Mouse (Mus musculus) gastrocnemius, postnatal 25 days (tissue): ENCODE measurements around the gene Pcnx2. TPM values are rescaled to one million over a fixed set of nuclear protein-coding genes. Genes with fewer than 3 reads are reported as not detected.

Experiments used
- DNase-seq: peaks from one replicate; pipeline ENCODE4 v3.0.0; 2022
- total RNA-seq, 2 experiments: library from RNA; stranded (reverse); gene quantifications; 1 replicate in 1 of 2; 2 replicates in 1 of 2; pipeline ENCODE4 v1.2.3; 2021

Pcnx2 gene
- total RNA-seq, 2 experiments from 2014 or later = 0.29 to 0.41 TPM

DNA sequence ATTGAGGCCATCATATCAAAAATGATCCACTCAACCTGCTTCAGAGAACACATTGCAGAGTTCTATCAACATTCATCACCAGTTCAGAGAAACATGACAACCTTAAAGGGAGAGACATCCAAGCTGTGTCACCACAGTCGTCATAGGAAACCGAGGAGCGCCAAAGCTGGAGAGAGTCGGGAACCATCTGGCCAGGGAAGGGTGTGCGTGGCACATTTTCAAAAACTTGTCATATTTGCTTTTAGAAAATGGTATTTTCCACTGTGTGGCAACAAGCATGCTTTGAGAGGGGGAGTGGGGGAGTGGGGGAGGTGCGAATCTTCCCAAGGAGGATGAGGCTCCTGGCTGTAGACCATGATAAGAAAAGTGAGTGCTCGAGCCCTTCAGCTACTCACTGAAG lies 78.3 kb downstream of the Pcnx2 start:
- no peak for DNase-seq

DNA sequence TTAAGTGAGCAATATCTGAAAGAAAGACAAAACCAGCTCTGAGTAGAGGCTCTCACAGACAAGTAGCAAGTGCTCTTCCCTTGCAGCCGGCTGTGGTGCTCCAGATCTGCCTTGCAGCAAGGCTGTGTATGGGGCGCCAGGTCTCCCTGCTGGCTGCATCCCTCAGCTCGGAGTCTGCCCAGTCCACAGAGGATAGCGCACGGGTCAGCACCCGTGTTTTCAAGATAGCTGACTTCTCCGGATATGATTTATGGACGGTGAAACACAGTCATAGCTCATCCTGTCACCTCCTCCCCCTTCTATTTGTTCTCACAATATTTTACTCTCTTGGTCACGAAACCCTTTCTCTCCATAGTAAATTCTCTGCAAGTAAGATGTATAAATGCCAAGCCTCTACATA lies 79.3 kb downstream of the Pcnx2 start:
- no peak for DNase-seq

DNA sequence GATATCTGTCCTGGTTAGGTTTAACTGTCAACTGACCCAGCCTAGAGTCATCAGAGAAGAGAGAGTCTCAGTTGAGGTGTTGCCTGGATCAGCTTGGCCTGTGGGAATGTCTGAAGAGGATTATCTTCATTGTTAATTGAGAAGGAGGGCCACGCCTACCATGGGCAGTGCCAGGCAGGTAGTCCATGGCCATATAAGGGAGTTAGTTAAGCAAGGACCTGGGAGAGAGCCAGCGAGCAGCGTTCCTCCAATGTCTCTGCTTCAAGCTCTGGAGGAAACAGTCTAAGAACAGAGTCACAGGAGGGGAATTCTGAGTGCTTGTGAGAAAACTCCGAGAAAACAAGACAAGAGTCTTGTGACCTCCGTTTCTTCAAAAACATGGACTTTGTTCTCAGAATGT lies 81.4 kb downstream of the Pcnx2 start:
- no peak for DNase-seq

DNA sequence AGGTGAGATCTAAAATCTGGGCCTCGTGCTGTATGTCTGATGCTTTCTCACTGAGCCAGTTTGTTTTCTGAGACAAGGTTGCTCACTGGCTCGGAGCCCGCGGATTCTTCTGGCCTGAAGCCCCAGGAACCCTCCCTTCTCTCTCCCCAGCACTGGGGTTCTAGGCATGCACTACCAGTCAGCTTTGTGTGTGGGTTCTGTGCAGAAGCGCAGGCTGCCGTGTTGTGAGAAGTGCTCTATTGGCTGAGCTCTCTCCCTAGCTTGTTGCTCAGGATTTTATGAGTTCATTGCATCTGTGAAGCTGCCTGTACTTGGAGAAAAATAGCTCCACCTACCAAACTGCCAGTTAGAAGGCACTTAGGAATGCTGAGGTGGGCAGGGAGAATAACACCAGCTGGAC lies 89.3 kb downstream of the Pcnx2 start:
- no peak for DNase-seq

DNA sequence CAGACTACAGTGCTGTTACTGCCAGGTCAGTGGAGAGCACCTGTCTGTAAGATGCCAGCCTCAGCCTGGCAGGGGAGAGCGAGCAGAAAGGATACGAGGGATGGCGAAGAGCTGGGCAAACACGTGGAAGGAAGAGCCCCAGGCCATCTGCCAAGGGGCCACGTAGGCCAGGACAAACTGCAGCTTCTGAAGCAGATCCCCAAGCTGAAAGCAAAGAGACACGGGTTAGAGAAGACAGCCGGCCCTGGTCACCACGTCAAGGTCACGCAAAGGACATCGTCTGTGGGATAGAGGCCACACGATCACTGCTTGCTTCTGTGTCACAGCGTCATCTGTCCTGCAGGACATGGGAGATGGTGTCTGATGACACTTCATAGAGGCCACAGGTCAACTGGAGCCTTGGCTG lies 90.2 kb downstream of the Pcnx2 start:
- DNase-seq = peak; percentile 44

DNA sequence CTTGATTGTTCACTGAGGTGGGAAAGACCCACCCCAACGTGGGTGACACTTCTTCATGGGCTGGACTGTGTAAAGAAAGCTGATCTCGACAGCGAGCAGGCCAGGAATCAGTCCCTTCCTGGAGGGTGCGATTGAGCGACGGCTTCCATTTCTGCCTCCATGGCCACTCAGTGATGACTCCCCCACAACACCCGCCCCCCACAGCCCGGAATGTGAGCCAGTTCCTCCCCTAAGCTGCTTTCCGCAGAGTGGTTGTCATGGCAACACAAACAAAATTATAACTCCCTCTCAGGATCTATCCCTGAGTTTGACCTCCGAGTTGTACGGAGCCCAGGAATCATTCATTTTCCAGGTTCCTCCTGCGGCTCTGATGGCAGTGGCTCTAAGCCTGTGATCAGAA lies 91.7 kb downstream of the Pcnx2 start:
- no peak for DNase-seq

DNA sequence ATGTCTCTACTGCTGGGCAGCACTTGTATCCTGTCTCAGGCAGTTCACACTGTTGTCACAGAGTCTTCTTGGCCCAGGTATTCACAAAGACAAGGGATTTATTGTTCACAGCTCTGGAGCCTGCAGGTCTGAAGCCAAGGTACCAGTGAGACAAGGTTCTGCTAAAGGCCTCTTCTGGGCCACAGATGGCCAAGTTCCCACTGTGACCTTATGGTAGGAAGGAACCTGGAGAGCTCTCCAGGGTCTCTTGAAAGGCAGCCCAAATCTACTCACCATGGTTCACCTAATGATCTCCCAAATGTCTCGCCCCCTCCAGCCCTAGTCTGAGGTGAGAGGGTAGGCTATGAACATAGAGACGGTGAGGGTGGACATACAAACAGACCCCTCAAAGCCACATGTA lies 101.1 kb downstream of the Pcnx2 start:
- no peak for DNase-seq

DNA sequence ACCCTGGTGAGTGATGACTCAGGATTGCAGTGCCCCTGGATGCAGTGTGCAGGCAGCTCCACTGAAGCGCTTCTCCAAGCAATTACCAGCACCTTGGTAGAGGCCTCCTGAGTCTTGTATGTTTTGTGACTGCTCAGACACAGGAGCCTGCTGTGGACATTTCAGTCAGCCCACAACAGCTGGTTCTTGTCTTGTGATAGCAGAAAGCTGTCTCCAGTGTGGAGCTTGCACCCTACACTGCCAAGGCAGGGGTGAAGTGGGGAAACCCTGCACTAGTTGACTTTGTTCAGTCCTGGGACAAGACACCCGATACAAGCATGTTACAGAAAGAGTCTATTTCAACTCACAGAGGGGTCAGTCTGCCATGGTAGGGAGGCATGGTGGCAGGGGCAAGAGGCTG lies 102.8 kb downstream of the Pcnx2 start:
- no peak for DNase-seq

DNA sequence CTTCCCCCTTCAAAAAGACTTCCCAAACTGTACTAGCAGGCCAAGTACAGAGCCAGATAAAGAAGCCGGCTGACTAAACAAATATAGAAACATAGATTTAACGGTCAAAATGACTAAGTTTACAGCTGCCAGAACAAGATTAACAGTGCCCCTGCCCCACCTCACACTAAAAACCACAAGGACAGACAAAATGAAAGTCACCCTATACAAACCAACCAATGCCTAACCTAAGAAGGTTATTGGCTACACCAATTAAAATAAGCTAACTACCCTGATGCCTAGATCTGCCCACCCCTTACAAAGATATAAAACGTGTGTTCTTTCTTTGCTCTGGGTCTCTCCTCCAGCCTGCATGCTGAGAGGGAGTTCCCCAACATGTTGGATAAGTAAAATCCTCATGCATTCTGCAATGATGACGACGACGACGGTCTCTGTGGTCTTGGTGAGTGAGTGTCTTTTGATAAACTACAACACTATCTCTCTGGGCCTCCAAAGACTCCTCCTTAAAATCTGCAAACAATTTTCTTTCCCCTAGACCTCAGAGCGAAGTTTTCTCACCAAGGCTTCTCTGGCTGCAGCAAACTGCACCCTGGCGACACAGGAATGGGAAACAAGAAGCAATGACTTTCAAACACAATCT lies 105.2 kb downstream of the Pcnx2 start:
- no peak for DNase-seq

DNA sequence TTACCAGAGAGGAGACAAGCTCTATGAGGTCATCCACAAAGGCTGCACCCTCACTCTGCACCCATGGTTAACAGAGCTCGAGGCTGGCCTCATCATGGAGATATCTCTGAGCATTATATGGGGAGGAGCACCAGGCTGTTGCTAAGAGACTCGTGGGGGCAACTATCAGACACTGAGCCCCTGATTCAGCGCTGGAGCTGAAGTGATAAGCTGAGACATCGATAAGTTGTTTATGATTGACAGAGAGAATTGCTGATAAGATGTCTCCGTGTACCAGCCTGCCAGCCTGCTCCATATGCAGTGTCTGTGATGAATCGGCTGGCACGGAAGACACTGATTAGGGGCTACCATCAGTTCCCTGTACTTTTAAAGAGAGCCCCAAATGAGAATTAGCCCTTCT lies 111.2 kb downstream of the Pcnx2 start:
- no peak for DNase-seq

DNA sequence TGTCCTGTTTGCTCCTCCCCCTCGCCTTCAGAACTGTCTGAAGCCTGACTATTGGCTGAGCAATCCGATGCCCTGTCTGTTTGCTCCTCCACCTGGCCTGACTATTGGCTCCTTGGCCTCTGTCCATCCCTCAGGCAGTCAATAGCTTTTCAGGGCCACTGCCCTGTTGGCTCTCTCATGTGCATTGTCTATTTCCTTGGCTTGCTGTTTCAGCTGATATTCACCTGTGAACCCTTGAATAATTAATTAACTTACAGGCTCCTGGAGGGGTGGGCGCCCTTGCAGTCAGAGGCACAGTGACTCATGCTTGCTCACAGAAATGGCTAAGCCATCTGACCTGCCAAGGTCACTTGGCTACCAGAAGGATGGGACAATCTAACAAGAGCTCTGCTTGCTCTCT lies 116.0 kb downstream of the Pcnx2 start:
- DNase-seq = no peak

DNA sequence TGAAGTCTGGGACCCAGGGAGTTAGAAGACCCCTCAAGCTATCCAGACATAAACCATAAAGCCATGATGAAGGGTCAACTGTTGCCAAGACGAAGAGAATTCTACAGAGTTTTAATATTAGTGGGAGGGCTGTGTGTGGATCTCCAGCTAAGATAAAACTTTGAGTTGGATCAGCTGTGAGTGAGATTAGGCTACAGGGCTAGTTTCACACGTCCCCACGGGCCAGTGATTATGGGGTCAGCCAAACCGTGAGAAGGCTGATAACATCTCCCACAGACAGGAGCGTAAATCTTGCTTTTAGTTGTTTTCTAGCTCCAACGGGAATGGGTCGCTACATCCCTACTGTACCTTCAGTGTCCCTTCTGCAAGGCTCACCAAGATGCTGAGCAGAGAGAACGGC lies 118.5 kb downstream of the Pcnx2 start:
- no peak for DNase-seq

DNA sequence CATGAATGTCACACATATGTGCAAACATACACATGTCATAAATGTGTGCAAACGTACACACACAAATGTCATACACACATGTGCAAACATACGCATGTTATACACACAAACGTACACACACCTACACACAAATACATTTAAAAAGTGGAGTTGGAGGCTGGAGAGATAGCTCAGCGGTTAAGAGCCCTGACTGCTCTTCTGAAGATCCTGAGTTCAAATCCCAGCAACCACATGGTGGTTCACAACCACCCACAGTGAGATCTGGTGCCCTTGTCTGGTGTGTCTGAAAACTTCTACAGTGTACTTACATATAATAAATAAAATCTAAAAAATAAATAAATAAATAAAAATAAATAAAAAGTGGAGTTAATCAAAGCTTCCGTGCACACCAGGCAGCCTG lies 119.2 kb downstream of the Pcnx2 start:
- DNase-seq = no peak

DNA sequence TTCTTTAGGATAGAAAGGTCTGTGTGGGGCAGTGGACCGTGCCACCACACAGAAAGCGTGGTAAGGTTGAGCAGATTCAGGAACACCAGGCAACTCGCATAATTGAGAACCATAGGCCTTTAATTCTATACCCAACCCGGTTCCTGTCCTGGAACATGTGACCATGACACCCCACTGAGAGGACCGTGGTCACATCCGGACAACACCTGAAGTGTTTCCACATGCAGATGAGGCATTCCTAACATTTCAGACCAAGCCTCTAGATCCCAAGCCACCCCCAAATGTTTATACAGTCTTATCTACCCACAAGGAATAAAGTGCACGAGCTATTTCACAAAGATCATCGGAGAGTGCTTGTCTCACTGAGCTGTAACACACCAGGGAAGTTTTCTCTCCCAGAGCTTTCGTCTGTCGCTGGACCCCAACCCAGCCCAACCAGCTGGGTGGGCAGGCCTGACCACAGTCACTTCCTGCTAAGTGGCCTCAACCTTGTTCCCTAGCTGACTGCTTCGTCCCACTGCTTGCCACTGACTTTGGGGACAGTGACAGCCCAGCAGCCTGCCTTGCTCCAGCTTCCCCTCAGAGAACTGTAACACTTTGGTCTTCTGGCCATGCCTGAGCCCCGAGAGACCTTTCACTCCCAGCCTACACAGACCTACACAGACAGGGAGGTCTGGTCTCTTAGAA lies 120.5 kb downstream of the Pcnx2 start:
- no peak for DNase-seq

DNA sequence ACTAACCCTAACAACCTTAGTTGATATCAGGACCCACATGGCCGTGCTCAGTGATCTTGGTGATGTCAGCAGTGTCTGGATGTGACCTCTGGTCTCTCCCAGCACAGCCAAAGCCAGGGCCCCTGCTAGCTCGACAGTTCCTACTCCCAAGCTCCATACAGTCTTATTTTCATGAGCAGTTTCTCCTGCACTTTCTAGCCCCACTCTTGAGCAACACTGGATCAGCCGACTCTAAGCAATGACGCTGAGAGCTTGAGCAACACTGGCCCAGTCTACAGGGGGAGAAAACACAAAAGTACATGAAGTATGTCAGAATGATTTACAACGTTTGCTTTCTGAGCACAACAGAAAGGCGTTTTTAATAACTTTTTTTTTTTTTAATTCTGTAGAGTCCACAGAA lies 121.3 kb downstream of the Pcnx2 start:
- no peak for DNase-seq

DNA sequence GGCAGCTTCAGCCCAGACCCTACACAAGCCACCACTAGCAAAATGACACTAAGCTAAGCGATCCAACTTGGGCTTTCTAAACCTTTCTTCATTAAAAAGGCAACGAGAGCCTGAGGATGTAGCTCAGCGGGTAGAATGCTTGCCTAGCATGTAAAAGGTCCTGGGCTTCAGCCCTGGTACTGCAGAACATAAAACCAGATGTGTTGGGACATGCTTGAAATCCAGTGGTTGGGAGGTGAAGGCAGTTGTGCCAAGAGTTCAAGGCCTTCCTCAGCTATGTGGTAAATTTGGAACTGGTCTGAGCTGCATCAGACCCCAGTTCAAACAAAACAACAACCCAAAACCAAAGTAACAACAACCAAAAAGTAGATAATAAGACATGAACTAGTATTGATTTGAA lies 121.8 kb downstream of the Pcnx2 start:
- DNase-seq = no peak

DNA sequence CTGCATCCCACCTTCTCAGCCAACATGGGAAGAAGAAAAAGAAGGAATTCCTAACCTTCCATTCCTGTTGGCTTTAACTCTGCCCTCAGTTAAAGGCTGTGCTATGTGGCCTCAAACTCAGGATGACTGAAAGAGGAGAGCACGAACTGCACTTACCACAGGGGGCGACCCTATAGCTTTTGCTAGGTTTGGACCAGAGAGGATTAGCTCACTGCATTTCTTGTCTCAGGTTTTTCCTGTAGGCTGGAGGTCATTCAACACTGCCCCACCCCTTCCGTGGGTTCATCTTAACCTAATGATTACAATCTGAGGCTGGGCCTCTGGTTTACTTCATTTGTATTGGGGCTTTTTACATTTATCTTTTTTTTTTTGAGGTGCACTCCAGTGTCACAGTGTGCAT lies 123.1 kb downstream of the Pcnx2 start:
- no peak for DNase-seq

DNA sequence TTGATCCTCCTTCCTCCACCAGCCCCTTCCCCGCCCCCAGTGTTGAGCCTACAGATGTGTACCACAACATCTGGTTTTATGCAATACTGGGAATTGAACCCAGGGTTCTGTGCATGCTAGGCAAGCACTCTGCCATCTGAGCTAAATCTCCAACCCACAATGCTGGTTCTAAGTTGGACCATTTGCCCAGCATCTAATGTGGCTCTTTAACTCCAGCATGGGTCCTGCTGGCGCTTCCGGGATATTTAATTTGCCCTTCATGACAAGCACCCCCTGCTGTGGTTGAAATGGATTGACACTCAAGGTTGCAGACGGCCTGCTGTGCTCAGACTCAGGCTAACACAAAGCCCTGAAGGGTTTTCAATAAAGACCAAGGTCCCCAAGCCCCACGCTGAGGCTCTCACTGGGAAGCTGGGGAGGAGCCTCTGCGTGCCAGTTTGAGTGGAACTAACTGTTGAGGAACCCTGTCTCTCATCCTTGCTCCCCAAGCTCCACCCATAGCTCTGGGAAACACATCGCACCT lies 124.8 kb downstream of the Pcnx2 start:
- DNase-seq = no peak

DNA sequence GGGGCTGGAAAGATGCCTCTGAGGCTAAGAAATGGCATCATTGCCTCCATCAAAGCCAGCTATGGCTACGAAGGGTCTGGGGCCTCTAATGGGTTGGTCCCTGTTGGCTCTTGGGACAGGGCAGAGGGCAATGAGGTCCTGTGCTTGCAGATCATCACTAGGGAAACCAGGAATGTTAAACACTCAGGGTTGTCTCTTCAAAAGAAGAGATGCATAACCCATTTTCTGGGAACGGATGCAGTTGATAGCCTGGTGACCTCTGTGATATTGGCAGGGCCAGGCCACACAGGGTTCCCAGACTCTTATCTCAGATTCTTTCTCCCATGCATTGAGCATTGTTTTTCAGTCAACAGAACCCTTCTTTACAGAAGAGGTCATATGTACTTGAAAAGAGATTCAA lies 125.8 kb downstream of the Pcnx2 start:
- DNase-seq = no peak

DNA sequence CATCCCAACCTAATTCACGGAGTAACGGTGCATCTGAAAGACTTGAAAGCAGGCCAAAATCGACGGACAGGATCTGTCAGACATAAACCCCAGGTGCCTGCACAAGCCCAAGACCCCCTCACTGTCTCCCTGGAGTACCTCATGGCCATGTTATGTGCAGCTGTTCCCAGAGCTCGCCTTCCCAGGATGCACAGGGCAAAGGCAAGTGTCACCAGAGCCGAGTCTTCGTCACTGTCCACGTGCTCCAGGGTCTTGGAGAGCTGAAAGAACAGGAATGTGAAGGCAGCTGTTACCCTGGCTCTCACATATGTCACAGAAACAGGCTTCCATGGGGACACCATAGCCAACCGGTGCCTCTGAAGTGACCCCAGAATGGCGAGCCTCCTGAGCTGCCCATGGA lies 130.0 kb downstream of the Pcnx2 start:
- no peak for DNase-seq

DNA sequence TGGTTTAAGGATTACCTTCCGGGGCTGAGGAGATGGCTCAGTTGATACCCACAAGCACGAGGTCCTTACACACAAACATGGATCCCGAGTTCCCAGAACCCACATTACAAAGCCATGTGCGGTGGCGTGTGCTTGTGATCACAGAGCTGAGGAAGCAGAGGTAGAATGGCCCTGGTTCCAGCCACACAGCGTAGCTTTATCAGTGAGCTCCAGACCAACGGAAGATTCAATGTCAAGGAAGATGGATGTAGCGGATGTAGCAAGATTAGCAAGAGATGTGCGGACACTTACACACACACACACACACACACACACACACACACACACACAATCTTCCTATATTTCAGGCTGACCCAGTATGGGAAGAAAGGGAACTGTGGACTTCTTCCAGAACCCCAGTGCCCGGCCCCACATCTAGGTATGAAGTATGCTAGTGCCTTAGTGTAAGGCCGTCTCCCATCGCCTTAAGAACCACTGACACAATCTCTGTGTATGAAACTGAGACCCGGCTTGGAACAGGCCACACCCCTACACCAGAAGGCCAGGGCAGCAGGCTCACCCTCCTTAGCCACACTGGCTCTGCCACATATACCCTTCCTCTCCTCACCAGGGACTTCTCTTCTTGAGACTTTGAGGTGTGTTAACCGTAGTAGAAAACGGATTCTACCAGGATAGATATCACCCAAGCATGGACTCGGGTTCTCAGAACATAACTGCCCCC lies 134.9 kb downstream of the Pcnx2 start:
- DNase-seq = no peak

DNA sequence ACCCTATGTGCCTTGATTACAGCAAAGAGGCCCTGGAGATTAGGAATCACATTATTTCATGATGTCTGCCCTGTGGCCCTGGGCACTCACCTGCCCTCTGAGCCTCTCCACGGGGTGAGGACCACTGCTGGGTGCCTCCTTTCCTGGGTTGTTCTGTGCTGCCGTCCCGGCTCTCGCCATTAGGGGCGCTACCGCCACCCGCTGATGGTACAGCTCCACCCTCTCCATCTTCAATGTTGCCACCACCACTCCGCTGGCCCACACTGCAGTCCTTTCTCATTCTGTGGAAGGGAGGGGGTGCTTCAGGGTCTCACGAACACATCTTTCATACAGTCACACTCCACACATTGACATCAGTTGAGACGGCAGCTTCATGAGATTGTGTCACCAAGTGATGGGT lies 139.1 kb downstream of the Pcnx2 start:
- no peak for DNase-seq

DNA sequence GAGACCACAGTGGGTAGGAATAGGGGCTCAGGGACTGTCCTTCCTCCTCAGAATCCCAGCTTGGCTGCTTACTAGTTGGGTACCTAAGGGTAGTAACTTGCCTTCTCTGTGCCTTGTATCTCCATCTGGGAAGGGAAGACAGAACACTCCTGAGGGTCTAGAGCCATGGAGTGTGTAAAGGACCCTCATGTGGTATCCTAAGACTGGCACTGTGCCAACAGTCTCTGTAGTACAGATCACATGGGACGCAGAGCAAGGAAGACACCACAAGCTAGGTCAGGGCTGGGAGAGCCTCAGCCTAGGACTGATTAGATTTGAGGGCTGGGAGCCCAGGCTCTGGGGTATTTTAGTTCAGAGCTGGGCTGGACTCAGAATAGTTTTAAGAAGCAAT lies 141.0 kb downstream of the Pcnx2 start:
- DNase-seq = no peak
